Mouse (Mus musculus): ENCODE measurements around the gene Slc5a1.

- TF ChIP-seq CTCF (IDR thresholded peaks at IDR 0.05; ENCODE audit: borderline replicate concordance, insufficient read depth, low read length) (no peak), POLR2A (IDR thresholded peaks at IDR 0.05; ENCODE audit: low read depth, low read length) (no peak)
Observed at GRCm38 (mm10) chr5:33076490-33077191, 27.4 kb upstream of the Slc5a1 start.

Measured in embryonic fibroblast, embryonic 13.5 days (primary cell).